Mouse (Mus musculus) bone marrow macrophage, adult 2 months (primary cell): ENCODE data around the gene Mob3a.

ENCODE experiments used
- CTCF ChIP-seq: IDR thresholded peaks from 2 replicates; pipeline ENCODE4 v1.5.1; 2012; ENCODE audit warnings: low read depth, mild to moderate bottlenecking, low read length, moderate library complexity
- POLR2A ChIP-seq: IDR thresholded peaks from 2 replicates; pipeline ENCODE4 v1.6.1; 2012; ENCODE audit warnings: mild to moderate bottlenecking, low read depth, low read length, borderline replicate concordance

- TF ChIP-seq POLR2A (peak; percentile 72; the same call in 1 of the 2 replicates), CTCF (no peak)
These were observed 45.5 kb downstream of the Mob3a start for GRCm38 (mm10) chr10:80656130-80656862.
